Mouse (Mus musculus): ENCODE results near the gene Mxra8. TPM values are rescaled to one million over a fixed set of nuclear protein-coding genes. Genes with fewer than 3 reads are reported as not detected.

The Mxra8 gene
- total RNA-seq, 1 experiment = 14.4 TPM

DNA sequence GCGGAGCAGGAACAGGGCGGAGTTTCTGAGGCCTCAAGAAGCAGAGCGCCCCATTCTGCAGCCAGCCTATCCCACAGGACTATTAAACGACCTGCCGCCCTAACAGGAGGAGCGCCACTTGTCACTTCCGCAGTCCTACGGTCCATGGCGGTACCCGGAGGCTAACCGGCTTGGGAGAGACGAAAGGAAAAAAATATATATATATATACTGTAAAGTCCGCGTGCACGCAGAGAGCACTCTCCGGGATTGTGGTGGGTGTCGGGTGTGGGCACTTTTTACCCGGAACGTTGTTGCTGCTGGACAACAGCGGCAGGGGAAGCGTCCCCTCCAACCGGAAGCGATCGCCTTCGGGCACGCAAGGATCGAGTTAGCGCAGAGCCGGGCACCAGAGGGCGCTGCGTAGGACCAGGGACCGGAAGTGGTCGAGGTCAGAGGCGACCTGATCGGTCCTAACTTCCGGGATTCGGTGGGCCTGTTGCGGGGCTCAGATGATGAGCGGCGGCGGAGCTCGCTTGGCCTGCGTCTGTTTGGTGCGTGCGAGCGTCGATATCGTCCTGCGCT is 8.2 kb upstream of the Mxra8 start, which contains the start of gene Aurkaip1:
Gene Aurkaip1 (plus strand): TSS at position 68 of the 562 bp plus-strand sequence.
- in situ Hi-C loops (cut with MboI; ENCODE audit: low sequenced_read_pairs in 2 of 2, unreplicated experiment in 2 of 2) = no loop called here
- no peaks in the 10 kb centered on the region for H3K9me3 ChIP-seq (ENCODE audit: control insufficient read depth, insufficient read depth, low read depth, low read length)
- DNase-seq (ENCODE audit: low read depth, low spot score) = peak; percentile 94
- H3K36me3 ChIP-seq (ENCODE audit: control insufficient read depth, insufficient read depth, low read length, poor library complexity, severe bottlenecking) = peaks cover 2% of the 10 kb centered on the region; the same call in 1 of the 2 replicates
- peak within 1 kb of the TSS; percentile 87 to 91 for H3K4me3 ChIP-seq (ENCODE audit: insufficient read depth in 1 of 2, low read depth in 1 of 2, low read length in 2 of 2, poor library complexity in 1 of 2, severe bottlenecking in 1 of 2)
- H3K4me1 ChIP-seq (ENCODE audit: control insufficient read depth in 2 of 2, insufficient read depth in 2 of 2, low read length in 2 of 2, poor library complexity in 1 of 2) = peaks cover 0 to 6% of the 10 kb centered on the region in 2 experiments; a peak in 1 of 4 replicates
- peak within 1 kb of the TSS; percentile 72; the same call in 1 of the 2 replicates for H3K27ac ChIP-seq (ENCODE audit: insufficient read depth, low read depth, low read length, poor library complexity, severe bottlenecking)
- TF ChIP-seq CHD2 (IDR thresholded peaks at IDR 0.05; ENCODE audit: low read depth, low read length) (0 out of 2 replicates have a peak, but pooled peaks have one; percentile 30), ZNF384 (IDR thresholded peaks at IDR 0.05; ENCODE audit: low read depth, low read length) (no peak), HCFC1 (IDR thresholded peaks at IDR 0.05; ENCODE audit: borderline replicate concordance, insufficient read depth, low read length) (peak; percentile 75), ZC3H11A (IDR thresholded peaks at IDR 0.05; ENCODE audit: borderline replicate concordance, low read depth, low read length) (no peak)
- peak within 1 kb of the TSS; percentile 89 for H3K9ac ChIP-seq (ENCODE audit: insufficient read depth, low read depth, low read length, poor library complexity, severe bottlenecking)

DNA sequence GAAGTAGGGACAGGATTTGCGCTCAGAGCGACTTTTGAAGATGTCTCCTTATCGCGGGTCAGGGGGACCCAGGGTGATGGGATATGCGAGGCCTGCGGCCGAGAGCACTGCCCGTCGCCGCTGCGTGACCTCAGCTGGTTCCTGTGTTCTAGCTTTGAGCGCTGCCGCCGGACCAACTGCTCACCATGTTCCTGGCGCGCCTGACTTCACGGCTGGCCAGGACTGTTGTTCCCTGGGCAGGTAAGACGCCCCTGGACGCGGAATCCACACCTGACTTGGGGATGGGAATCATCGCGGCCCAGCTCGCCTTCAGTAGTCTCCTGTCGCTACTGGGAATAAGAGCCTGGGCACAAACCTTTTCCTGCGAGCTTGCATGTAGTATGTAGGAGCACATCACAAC is 7.6 kb upstream of the Mxra8 start:
- TF ChIP-seq ZNF384 (IDR thresholded peaks at IDR 0.05; ENCODE audit: low read depth, low read length) (no peak), ZC3H11A (IDR thresholded peaks at IDR 0.05; ENCODE audit: borderline replicate concordance, low read depth, low read length) (no peak), MAFK (IDR thresholded peaks at IDR 0.05; ENCODE audit: insufficient read depth, low read depth, low read length) (no peak), CHD2 (IDR thresholded peaks at IDR 0.05; ENCODE audit: low read depth, low read length) (no peak), HCFC1 (IDR thresholded peaks at IDR 0.05; ENCODE audit: borderline replicate concordance, insufficient read depth, low read length) (no peak)
- Histone ChIP-seq H3K4me1 (ENCODE audit: control insufficient read depth in 2 of 2, insufficient read depth in 2 of 2, low read length in 2 of 2, poor library complexity in 1 of 2) (peaks cover 0 to 6% of the 10 kb centered on the region in 2 experiments; a peak in 1 of 4 replicates), H3K9me3 (ENCODE audit: control insufficient read depth, insufficient read depth, low read depth, low read length) (no peaks in the 10 kb centered on the region), H3K9ac (ENCODE audit: insufficient read depth, low read depth, low read length, poor library complexity, severe bottlenecking) (peak overlapping the region; percentile 89), H3K4me3 (ENCODE audit: insufficient read depth in 1 of 2, low read depth in 1 of 2, low read length in 2 of 2, poor library complexity in 1 of 2, severe bottlenecking in 1 of 2) (peak overlapping the region; percentile 87 to 91), H3K36me3 (ENCODE audit: control insufficient read depth, insufficient read depth, low read length, poor library complexity, severe bottlenecking) (peaks cover 2% of the 10 kb centered on the region; the same call in 1 of the 2 replicates), H3K27ac (ENCODE audit: insufficient read depth, low read depth, low read length, poor library complexity, severe bottlenecking) (no peak overlapping the region)
- in situ Hi-C loops (cut with MboI; ENCODE audit: low sequenced_read_pairs in 2 of 2, unreplicated experiment in 2 of 2) = no loop called here
- DNase-seq (ENCODE audit: low read depth, low spot score) = no peak

DNA sequence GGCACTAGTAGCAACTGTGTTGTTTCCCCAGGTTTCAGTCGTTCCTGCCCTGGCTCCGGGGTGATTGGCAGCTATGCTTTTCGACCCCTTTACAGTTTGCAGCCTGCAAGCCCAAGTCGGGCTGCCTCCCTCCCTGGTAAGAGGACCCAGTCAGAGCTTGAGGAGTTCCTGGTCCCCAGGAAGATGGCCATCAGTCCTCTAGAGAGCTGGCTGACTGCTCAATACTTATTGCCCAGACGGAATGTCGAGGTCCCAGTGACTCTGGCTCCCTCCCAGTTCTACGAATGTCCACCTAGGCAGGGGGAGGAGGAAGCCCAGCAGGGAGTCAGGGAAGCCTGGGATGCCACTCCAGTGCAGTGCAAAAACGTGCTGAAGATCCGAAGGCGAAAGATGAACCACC is 7.2 kb upstream of the Mxra8 start:
- H3K36me3 ChIP-seq (ENCODE audit: control insufficient read depth, insufficient read depth, low read length, poor library complexity, severe bottlenecking) = peaks cover 2% of the 10 kb centered on the region; the same call in 1 of the 2 replicates
- H3K9ac ChIP-seq (ENCODE audit: insufficient read depth, low read depth, low read length, poor library complexity, severe bottlenecking) = peak overlapping the region; percentile 89
- in situ Hi-C loops (cut with MboI; ENCODE audit: low sequenced_read_pairs in 2 of 2, unreplicated experiment in 2 of 2) = no loop called here
- H3K4me1 ChIP-seq (ENCODE audit: control insufficient read depth in 2 of 2, insufficient read depth in 2 of 2, low read length in 2 of 2, poor library complexity in 1 of 2) = peaks cover 0 to 6% of the 10 kb centered on the region in 2 experiments; a peak in 1 of 4 replicates
- peak overlapping the region; percentile 87 to 91 for H3K4me3 ChIP-seq (ENCODE audit: insufficient read depth in 1 of 2, low read depth in 1 of 2, low read length in 2 of 2, poor library complexity in 1 of 2, severe bottlenecking in 1 of 2)
- TF ChIP-seq ZNF384 (IDR thresholded peaks at IDR 0.05; ENCODE audit: low read depth, low read length) (no peak), CHD2 (IDR thresholded peaks at IDR 0.05; ENCODE audit: low read depth, low read length) (no peak), ZC3H11A (IDR thresholded peaks at IDR 0.05; ENCODE audit: borderline replicate concordance, low read depth, low read length) (no peak), MAFK (IDR thresholded peaks at IDR 0.05; ENCODE audit: insufficient read depth, low read depth, low read length) (no peak), HCFC1 (IDR thresholded peaks at IDR 0.05; ENCODE audit: borderline replicate concordance, insufficient read depth, low read length) (no peak)
- no peak for DNase-seq (ENCODE audit: low read depth, low spot score)
- no peak overlapping the region for H3K27ac ChIP-seq (ENCODE audit: insufficient read depth, low read depth, low read length, poor library complexity, severe bottlenecking)
- no peaks in the 10 kb centered on the region for H3K9me3 ChIP-seq (ENCODE audit: control insufficient read depth, insufficient read depth, low read depth, low read length)

DNA sequence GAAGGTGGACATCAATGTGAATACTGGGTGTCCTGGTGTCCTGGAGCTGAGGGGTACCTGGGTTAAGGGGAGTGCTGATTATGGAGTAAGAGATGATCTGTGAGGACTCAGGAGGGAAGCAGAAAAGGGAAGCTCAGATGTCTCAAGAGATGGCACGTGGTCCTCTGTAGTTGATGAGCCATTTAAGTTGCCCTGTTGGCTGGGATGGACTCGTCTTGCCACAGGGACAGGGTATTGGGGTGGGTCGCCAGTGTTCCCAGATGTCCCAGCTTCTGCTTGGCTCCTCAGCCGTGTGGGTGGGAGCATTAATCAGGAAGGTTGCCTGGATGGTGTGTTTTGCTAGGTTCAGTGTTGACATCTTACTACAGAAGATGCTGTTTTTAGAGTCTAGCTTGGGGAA is 6.2 kb upstream of the Mxra8 start:
- H3K36me3 ChIP-seq (ENCODE audit: control insufficient read depth, insufficient read depth, low read length, poor library complexity, severe bottlenecking) = peaks cover 2% of the 10 kb centered on the region; the same call in 1 of the 2 replicates
- in situ Hi-C loops (cut with MboI; ENCODE audit: low sequenced_read_pairs in 2 of 2, unreplicated experiment in 2 of 2) = no loop called here
- DNase-seq (ENCODE audit: low read depth, low spot score) = no peak
- no peak overlapping the region for H3K9ac ChIP-seq (ENCODE audit: insufficient read depth, low read depth, low read length, poor library complexity, severe bottlenecking)
- no peaks in the 10 kb centered on the region for H3K9me3 ChIP-seq (ENCODE audit: control insufficient read depth, insufficient read depth, low read depth, low read length)
- H3K4me3 ChIP-seq (ENCODE audit: insufficient read depth in 1 of 2, low read depth in 1 of 2, low read length in 2 of 2, poor library complexity in 1 of 2, severe bottlenecking in 1 of 2) = no peak overlapping the region
- H3K27ac ChIP-seq (ENCODE audit: insufficient read depth, low read depth, low read length, poor library complexity, severe bottlenecking) = no peak overlapping the region
- peaks cover 0 to 6% of the 10 kb centered on the region in 2 experiments; a peak in 1 of 4 replicates for H3K4me1 ChIP-seq (ENCODE audit: control insufficient read depth in 2 of 2, insufficient read depth in 2 of 2, low read length in 2 of 2, poor library complexity in 1 of 2)
- TF ChIP-seq HCFC1 (IDR thresholded peaks at IDR 0.05; ENCODE audit: borderline replicate concordance, insufficient read depth, low read length) = no peak
- TF ChIP-seq ZNF384 (IDR thresholded peaks at IDR 0.05; ENCODE audit: low read depth, low read length) = no peak
- no peak for TF ChIP-seq CHD2 (IDR thresholded peaks at IDR 0.05; ENCODE audit: low read depth, low read length)
- no peak for TF ChIP-seq ZC3H11A (IDR thresholded peaks at IDR 0.05; ENCODE audit: borderline replicate concordance, low read depth, low read length)
- no peak for TF ChIP-seq MAFK (IDR thresholded peaks at IDR 0.05; ENCODE audit: insufficient read depth, low read depth, low read length)
